Mouse (Mus musculus) small intestine, adult 2 months (tissue): ENCODE measurements at regions not wholly inside any gene's neighbourhood (a gene's known extent, or its start where the extent isn't known, plus 50 kb on each side); places are given as distances from the start of the nearest gene placed in this dataset.

Source experiments
- CTCF ChIP-seq: fragments of 200-500 bp; IDR thresholded peaks from 2 replicates; pipeline ENCODE4 v1.5.1; 2012; ENCODE audit warnings: low read depth, mild to moderate bottlenecking, control low read depth, inconsistent platforms, low read length, moderate library complexity, mixed read lengths; ENCODE audit not compliant: insufficient replicate concordance, insufficient read length; ENCODE audit errors: extremely low read depth
- POLR2A ChIP-seq: fragments of 200-500 bp; IDR thresholded peaks from 2 replicates; pipeline ENCODE4 v1.6.1; 2012; ENCODE audit warnings: low read depth, mild to moderate bottlenecking, control low read depth, inconsistent platforms, low read length, moderate library complexity

DNA sequence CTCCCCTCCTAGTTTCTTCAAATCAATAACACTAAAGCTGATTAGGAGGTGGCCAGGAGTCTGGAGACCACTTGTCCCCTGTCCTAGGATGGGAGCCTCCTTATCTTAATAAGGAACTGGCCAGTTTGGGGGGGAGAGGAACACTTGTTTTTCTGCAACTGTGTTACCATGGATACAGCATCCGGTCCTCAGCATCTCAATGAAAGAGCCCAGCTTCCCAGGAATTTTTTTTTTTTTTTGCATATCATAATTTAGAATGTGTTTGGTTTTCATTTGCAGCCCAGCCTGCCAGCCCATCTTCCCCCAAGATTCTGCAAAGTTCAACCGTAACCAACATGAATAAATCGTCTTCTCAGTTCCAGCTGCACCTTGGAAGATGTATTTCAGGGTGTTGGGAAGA is 93.6 kb downstream of the Tmem130 start:
- TF ChIP-seq POLR2A (no peak), CTCF (no peak)
